Mouse (Mus musculus): ENCODE data around the gene Dbn1. TPM values are rescaled to one million over a fixed set of nuclear protein-coding genes. Genes with fewer than 3 reads are reported as not detected.

The Dbn1 gene
- polyA plus RNA-seq, 1 experiment from 2014 or later, result 43.0 TPM

DNA sequence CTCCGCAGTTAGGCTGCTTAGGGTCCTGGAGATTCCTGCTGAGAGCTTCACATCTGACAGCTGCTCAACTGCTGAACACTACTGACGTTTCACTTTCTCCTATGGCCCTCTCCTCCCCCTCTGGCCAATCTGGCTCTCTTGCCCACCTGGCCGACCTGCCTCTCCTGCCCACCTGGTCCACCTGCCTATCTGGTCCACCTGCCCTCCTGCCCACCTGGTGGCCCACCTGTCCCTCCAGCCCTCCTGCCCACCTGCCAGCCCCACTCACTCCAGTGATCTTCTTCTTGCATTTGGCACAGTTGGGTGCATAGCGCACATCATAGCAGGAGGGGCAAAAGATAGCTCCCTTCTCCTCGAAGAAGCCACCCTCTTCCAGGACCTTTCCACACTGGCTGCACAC, 16.5 kb upstream of the Dbn1 start:
- Histone ChIP-seq H3K4me2 (replicated peaks; ENCODE audit: low read depth, low read length) (no peak overlapping the region), H3K36me3 (ENCODE audit: insufficient read depth, low read length) (peaks cover 17% of the 10 kb centered on the region), H3K4me3 (ENCODE audit: low read depth, low read length) (no peak overlapping the region), H3K9me3 (ENCODE audit: low read length) (no peaks in the 10 kb centered on the region), H3K27ac (ENCODE audit: low read length) (no peak overlapping the region), H3K27me3 (replicated peaks; ENCODE audit: insufficient read depth, low read length) (peaks cover 6% of the 10 kb centered on the region; the same call in 1 of the 2 replicates), H3K4me1 (ENCODE audit: insufficient read depth, low read depth, low read length) (no peaks in the 10 kb centered on the region), H3K9ac (replicated peaks; ENCODE audit: low read depth) (no peak overlapping the region)
- TF ChIP-seq CTCF (IDR thresholded peaks at IDR 0.05) (no peak), EP300 (IDR thresholded peaks at IDR 0.05) (no peak)
- no peak for DNase-seq (ENCODE audit: low spot score)
- ATAC-seq, result no peak
- 89% methylated on average over 5 of the region's 5 CpGs for WGBS

DNA sequence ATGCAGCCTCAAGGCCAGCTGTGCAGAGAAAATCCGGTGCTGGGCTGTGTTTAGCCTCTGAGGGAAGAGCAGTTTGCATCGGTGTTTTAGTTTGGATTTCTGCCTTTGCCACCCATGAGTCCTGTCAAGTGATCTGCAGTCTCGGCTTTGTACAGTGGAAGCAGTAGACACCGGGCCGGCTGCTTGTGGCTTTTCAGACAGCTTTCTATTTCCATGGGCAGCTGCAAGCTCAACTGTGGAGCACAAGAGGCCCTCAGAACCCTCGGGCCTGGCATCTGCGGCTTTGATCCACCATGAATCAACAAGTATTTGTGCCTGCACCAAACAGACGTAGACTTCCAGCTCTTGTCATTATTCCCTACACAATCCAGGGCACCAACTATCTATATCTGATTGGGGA, 14.5 kb upstream of the Dbn1 start:
- TF ChIP-seq CTCF (IDR thresholded peaks at IDR 0.05) (no peak), EP300 (IDR thresholded peaks at IDR 0.05) (no peak)
- Histone ChIP-seq H3K4me3 (ENCODE audit: low read depth, low read length) (no peak overlapping the region), H3K4me2 (replicated peaks; ENCODE audit: low read depth, low read length) (no peak overlapping the region), H3K27me3 (replicated peaks; ENCODE audit: insufficient read depth, low read length) (peaks cover 12% of the 10 kb centered on the region), H3K9me3 (ENCODE audit: low read length) (no peaks in the 10 kb centered on the region), H3K4me1 (ENCODE audit: insufficient read depth, low read depth, low read length) (no peaks in the 10 kb centered on the region), H3K9ac (replicated peaks; ENCODE audit: low read depth) (no peak overlapping the region), H3K27ac (ENCODE audit: low read length) (no peak overlapping the region), H3K36me3 (ENCODE audit: insufficient read depth, low read length) (peaks cover 25% of the 10 kb centered on the region)
- ATAC-seq (no peak), DNase-seq (ENCODE audit: low spot score) (no peak)
- WGBS, result 83% methylated on average over 8 of the region's 8 CpGs

DNA sequence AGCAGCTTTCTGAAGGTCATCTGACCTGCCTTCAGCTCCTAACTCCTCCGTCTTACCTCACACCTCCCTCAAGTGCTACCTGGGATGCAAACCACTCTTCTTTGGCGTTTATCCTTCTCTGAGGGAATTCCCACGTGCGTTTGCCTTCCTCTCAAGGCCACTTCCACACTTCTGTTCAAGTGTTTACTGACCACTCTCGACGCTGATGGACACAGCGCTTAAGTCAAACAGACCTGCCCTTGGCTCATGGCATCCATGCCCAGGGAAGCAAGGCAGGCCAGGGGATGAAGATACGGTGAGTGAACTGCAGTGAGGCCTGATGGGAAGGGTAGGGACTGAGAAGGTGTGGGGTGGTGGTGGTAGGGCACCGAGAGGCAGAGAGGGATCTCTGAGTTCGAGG, 12.7 kb upstream of the Dbn1 start:
- peak; percentile 89 for ATAC-seq
- 49% methylated on average over 10 of the region's 10 CpGs for WGBS
- no peak overlapping the region for H3K4me2 ChIP-seq (replicated peaks; ENCODE audit: low read depth, low read length)
- H3K4me1 ChIP-seq (ENCODE audit: insufficient read depth, low read depth, low read length), result no peaks in the 10 kb centered on the region; the same call in 1 of the 2 replicates
- peak; percentile 88 for DNase-seq (ENCODE audit: low spot score)
- no peaks in the 10 kb centered on the region for H3K9me3 ChIP-seq (ENCODE audit: low read length)
- no peak overlapping the region for H3K9ac ChIP-seq (replicated peaks; ENCODE audit: low read depth)
- no peak for TF ChIP-seq CTCF (IDR thresholded peaks at IDR 0.05)
- TF ChIP-seq EP300 (IDR thresholded peaks at IDR 0.05), result peak; percentile 79
- no peak overlapping the region for H3K27ac ChIP-seq (ENCODE audit: low read length)
- H3K4me3 ChIP-seq (ENCODE audit: low read depth, low read length), result no peak overlapping the region
- H3K27me3 ChIP-seq (replicated peaks; ENCODE audit: insufficient read depth, low read length), result peaks cover 12% of the 10 kb centered on the region
- H3K36me3 ChIP-seq (ENCODE audit: insufficient read depth, low read length), result peaks cover 19% of the 10 kb centered on the region

DNA sequence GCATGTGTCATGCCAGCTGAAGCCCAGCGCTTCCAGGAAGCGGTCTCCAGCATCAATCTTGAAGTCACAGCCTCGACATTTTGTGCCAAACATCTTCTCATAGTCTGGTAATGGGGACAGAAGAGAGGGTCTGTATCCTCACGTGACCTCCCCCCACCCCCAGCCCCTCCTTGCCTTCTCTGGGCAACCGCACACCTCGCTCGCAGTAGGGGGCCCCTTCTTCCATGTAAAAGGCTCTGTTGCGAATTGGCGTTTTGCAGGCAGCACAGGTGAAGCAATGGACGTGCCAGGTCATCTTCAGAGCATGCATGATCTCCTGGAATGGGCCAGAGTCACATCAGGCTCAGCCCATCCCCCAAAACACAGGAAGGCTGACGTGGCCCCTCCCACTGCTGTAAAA, 11.0 kb upstream of the Dbn1 start:
- DNase-seq (ENCODE audit: low spot score) (no peak), ATAC-seq (no peak)
- H3K4me1 ChIP-seq (ENCODE audit: insufficient read depth, low read depth, low read length), result peaks cover 2% of the 10 kb centered on the region; the same call in 1 of the 2 replicates
- TF ChIP-seq EP300 (IDR thresholded peaks at IDR 0.05), result no peak
- peaks cover 12% of the 10 kb centered on the region; the same call in 1 of the 2 replicates for H3K27me3 ChIP-seq (replicated peaks; ENCODE audit: insufficient read depth, low read length)
- H3K9me3 ChIP-seq (ENCODE audit: low read length), result no peaks in the 10 kb centered on the region
- peaks cover 8% of the 10 kb centered on the region; the same call in 1 of the 2 replicates for H3K36me3 ChIP-seq (ENCODE audit: insufficient read depth, low read length)
- 69% methylated on average over 11 of the region's 11 CpGs for WGBS
- H3K4me2 ChIP-seq (replicated peaks; ENCODE audit: low read depth, low read length), result no peak overlapping the region
- H3K27ac ChIP-seq (ENCODE audit: low read length), result no peak overlapping the region
- no peak overlapping the region for H3K4me3 ChIP-seq (ENCODE audit: low read depth, low read length)
- no peak overlapping the region for H3K9ac ChIP-seq (replicated peaks; ENCODE audit: low read depth)

DNA sequence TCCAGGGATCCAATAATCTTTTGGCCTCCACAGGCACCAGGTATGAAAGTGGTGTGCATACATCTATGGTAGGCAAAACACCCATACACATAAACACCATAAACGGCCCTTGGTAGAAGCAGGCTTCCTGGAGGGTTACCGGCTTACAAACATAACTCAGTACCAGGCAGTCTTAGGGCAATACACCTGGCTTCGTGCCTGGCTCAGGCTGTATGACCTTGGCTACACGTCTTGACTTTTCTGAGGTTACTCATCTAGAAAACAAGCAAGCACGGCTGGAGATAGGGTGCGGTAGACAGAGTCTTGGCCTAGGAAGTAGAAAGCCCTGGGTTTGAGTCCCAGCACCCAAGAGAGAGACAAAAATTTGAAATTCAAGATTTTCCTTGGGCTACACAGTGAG, 8.8 kb upstream of the Dbn1 start:
- 77% methylated on average over 6 of the region's 6 CpGs for WGBS
- TF ChIP-seq EP300 (IDR thresholded peaks at IDR 0.05), result no peak
- TF ChIP-seq CTCF (IDR thresholded peaks at IDR 0.05), result no peak
- Histone ChIP-seq H3K9me3 (ENCODE audit: low read length) (no peaks in the 10 kb centered on the region), H3K27ac (ENCODE audit: low read length) (no peak overlapping the region), H3K27me3 (replicated peaks; ENCODE audit: insufficient read depth, low read length) (peaks cover 18% of the 10 kb centered on the region; the same call in 1 of the 2 replicates), H3K36me3 (ENCODE audit: insufficient read depth, low read length) (0 out of 2 replicates have a peak, but pooled peaks cover 8% of the 10 kb centered on the region), H3K9ac (replicated peaks; ENCODE audit: low read depth) (no peak overlapping the region), H3K4me1 (ENCODE audit: insufficient read depth, low read depth, low read length) (peaks cover 2% of the 10 kb centered on the region; the same call in 1 of the 2 replicates), H3K4me2 (replicated peaks; ENCODE audit: low read depth, low read length) (no peak overlapping the region), H3K4me3 (ENCODE audit: low read depth, low read length) (no peak overlapping the region)
- ATAC-seq (no peak), DNase-seq (ENCODE audit: low spot score) (no peak)

DNA sequence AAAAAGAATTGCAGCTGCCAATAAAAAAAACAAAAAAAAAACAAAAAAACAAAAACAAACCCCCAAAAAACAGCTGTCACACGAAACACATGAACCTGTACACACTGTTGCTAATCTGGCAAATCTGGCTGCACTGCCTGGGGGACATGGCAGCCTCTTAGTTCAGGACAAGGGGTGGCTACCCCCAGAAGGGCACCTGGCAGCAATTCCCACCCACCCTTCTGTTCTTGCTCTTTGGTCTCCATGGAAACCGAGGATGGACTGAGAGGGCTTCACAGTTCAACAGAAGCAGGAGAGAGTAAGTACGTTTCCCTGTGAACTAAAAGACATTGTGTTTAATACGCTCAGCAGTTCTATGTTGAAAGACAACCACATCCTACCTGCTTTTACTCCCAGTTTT, 7.8 kb upstream of the Dbn1 start:
- TF ChIP-seq EP300 (IDR thresholded peaks at IDR 0.05) (no peak), CTCF (IDR thresholded peaks at IDR 0.05) (no peak)
- Histone ChIP-seq H3K36me3 (ENCODE audit: insufficient read depth, low read length) (0 out of 2 replicates have a peak, but pooled peaks cover 8% of the 10 kb centered on the region), H3K9me3 (ENCODE audit: low read length) (no peaks in the 10 kb centered on the region), H3K27me3 (replicated peaks; ENCODE audit: insufficient read depth, low read length) (peaks cover 18% of the 10 kb centered on the region; the same call in 1 of the 2 replicates), H3K4me3 (ENCODE audit: low read depth, low read length) (no peak overlapping the region), H3K4me2 (replicated peaks; ENCODE audit: low read depth, low read length) (no peak overlapping the region), H3K4me1 (ENCODE audit: insufficient read depth, low read depth, low read length) (peaks cover 2% of the 10 kb centered on the region; the same call in 1 of the 2 replicates), H3K9ac (replicated peaks; ENCODE audit: low read depth) (no peak overlapping the region), H3K27ac (ENCODE audit: low read length) (no peak overlapping the region)
- DNase-seq (ENCODE audit: low spot score) (no peak), ATAC-seq (no peak)
- whole genome bisulfite sequencing, result 49% methylated on average over 4 of the region's 4 CpGs
